Mouse (Mus musculus): Measurements from ENCODE around the gene Ramp2.

The Ramp2 gene

DNA sequence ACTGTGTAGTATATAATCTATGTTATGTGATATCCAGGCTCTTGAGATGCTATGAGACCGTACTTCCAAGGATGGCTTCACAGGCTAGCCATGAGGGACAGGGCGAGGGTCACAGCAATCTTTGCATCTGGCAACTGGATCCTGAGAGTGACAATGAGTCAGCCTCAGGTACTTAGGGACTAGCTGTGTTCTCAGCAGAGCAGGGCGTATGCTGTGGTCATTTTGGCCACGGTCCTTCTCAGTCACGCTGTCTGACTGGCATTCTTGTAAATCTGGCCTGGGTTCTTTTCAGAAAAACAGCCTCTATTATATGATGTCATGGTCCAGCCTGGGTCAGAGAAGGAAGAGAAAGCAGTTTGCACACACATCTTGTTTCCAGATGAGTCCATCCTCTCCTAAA lies 9.0 kb upstream of the Ramp2 start:
- DNase-seq (ENCODE audit: low read depth) = no peak

DNA sequence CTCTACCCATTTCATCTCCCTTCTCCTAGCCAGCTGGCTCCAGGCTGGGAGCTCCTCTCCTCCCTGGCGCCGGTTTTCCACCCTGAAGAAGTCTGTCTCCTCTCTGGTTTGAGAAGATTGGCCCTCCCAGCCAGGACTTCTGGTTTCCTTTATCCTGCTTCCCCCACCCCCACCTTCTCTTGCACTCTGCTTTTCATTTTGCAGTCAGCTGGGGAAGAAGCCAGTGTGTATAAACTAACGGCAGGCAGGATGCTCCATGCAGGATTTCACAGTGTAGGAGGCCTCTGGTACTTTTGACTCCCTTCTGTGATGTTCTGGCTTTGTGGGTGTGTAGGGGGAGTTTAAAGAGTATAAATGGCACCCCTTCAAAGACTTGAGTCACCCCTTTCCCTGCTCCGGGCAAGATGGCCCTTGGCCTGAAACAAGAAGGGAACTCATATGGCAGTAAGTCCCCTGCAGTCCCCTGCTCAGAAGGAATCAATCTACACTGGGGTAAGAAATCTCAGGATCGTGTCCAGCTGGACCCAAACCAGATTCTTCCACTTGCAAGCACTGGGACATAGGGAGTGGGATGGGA lies 7.7 kb upstream of the Ramp2 start:
- no peak for DNase-seq (ENCODE audit: low read depth)

DNA sequence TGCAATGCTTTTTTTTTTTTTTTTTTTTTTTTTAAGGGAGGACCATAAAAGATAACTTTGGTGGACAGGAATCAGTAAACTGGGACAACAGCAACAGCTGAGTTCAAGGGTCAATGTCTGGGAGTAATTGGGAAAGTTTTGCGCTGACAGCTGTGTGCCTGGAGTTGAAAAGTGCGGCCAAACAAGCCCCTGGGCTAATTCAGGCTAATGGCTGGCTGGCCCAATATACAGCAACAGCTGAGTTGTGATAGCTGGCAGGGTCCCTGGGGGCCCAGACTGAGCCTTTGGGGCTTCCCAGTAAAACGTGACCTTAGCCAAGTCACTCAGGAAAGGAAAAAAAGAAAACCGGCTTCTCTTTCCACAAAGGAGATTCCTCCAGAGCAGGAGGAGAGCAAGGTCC lies 757 bp upstream of the Ramp2 start:
- no peak for DNase-seq (ENCODE audit: low read depth)

DNA sequence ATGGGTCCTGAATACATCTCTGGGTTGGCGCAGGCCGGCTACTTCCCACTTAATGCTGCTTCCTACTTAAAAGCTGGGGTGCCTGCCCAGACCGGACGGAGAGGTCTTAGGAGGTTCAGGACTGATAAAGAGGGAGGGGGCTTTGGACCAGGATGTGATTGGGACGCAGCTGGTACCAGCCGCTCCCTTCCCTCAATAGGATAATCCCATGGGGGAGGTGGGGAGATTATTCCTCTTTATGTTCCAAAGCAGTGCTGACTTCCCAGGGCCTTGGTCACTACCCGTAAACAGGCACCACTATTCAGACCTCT lies 829 bp downstream of the Ramp2 start:
- no peak for DNase-seq (ENCODE audit: low read depth)

DNA sequence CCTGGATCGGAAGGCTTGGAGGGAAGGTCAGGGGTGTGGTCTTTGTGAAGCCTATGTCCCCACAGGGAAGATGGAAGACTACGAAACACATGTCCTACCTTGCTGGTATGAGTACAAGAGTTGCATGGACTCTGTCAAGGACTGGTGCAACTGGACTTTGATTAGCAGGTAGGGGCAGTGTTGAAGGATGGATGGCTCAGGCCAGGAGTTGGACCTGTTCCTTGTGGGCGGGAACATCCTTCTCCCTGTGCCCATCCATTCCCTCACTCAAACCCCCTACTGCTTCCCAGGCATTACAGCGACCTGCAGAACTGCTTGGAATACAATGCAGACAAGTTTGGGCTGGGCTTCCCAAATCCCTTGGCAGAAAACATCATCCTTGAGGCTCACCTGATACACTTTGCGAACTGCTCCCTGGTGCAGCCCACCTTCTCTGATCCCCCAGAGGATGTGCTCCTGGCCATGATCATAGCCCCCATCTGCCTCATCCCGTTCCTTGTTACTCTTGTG lies 1.7 kb downstream of the Ramp2 start:
- DNase-seq (ENCODE audit: low read depth) = no peak

DNA sequence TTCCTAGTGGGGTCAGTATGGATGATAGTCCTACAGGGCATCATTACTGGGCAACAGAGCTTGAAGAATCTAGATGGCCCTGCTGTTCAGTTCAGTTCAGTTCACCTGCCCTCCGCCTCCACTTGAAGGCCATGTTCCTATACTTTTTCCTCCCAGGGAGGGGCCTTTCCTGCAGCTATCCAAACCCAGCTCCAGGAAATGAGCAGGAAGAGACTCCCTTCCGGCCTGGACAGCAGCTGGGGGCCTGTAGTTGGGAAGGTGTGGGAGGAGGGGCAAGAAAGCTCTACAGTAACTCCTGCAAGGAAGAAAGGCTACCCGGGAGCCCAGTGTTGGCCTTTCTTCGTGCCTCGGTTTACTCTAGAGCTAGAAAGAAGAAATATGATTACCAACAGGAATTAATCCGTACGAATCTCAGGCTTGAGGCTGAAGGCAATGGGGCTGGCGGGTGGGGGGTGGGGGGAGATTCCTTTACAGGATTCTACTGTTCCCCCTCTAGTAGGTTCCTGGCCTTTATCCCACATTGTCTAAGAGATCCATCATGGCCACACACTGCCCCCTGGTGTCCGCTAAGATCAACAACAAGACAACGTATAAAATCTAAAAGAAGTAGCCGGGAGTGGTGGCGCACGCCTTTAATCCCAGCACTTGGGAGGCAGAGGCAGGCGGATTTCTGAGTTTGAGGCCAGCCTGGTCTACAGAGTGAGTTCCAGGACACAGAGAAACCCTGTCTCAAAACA lies 2.6 kb downstream of the Ramp2 start:
- DNase-seq (ENCODE audit: low read depth) = no peak

DNA sequence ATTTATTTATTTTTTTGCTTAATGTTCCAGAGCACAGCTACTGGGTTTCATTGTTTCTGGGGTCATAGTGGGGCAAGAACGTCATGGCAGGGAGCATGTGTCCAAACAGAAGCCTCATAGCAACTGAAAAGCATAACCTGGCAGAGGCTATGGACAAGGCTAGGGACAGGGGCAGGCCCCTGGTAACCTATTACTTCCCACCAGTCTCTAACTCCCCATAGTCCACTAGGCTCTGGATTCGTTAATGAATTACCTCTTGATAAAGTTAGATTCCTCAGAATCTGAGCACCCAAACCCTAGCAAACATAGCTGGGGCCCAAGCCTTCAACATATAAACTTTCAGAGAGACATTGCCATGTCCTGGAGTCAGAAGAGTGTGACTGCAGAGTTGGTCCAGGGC lies 5.2 kb downstream of the Ramp2 start:
- no peak for DNase-seq (ENCODE audit: low read depth)

DNA sequence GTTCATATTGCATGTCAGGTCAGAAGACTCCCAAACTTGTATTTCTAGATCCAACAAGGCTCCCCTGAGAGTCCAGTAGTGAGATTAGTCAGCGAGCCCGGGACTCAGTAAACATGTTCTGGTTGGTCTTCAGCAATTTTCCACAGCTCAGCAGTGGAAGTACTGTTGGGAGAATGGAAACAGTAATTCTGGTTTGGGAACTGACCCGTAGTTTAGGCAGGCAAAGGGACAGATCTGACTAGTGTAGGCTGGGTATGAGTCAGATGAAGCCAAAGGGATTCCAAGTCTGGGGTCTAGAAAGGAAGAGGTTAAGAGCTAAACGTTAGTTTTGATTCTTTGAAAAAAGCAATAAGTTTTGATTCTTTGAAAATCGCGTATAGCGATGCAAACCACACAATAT lies 7.1 kb downstream of the Ramp2 start:
- peak; percentile 41 for DNase-seq (ENCODE audit: low read depth)

DNA sequence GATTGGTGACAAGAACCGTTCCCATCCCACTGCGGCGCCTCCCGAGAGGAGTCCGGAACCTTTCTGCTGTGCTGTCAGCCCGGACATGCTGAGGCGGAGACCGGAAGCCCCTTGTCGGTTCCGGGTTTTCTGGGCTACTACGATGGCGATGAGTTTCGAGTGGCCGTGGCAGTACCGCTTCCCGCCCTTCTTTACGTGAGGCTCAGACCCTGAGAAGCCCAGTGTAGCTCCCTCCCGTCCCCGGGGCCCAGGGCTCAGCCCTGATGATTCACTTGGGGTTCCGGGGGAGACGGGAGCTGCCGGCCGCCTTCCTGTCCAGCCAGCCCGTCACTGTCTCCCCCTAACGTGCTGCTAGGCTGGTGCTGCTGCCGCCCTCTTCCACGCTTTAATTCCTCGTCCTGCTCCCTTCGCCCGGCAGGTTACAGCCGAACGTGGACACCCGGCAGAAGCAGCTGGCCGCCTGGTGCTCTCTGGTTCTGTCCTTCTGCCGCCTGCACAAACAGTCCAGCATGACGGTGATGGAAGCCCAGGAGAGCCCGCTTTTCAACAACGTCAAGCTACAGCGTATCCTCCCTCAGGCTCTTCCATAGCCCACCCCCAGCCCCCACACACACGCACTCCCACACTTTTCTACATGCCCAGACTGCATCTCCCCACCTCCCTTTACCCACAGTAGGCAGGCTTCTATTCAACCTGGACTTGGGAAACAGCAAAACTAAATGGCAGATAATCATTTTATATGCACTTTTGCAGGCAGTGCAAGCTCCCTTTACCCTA lies 8.0 kb downstream of the Ramp2 start, which contains the start of gene Vps25:
Gene Vps25 (plus strand): TSS at position 95 of the 777 bp plus-strand sequence.
- no peak for DNase-seq (ENCODE audit: low read depth)

DNA sequence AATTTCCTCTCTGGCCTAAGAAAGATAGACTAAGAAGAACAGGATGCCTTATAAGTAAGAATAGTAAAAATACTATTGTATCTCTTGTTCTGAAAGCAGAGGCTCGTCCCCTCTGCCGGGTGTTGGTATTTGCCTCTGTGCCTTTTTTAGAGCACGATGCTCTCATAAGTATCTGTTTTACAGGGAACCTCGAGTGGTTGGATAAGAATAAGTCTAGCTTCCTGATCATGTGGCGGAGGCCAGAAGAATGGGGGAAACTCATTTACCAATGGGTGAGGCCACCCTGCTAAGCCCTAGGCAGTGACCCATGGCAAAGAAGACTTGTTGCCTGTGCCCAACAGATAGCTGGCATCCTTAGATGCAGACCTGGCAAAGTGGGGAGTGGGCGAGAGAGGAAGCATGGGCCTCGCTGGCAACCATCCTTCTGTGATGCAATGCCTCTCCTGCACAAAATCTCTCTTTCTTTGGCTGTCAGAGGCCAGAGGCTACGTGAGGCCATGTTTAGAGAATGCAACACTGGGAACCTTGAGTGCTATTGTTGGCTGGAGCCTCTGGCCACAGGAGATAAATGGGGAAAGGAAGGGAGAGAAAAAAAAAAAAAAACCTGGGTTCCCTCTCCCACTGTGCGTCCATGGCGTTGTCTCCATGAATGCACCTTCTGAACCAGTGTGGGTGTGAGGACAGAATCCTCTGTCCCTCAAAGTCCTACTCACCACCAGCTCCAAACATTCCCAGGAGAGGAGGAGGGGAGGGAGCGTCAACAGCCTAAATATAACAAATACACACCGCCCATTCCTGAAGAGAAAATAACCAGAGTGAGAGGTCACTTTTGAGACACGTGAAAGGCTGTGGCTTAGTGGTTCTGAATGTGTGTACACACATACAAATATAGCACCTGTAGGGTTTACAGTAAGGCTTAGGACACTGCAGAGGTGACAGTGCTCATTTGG lies 10.3 kb downstream of the Ramp2 start:
- no peak for DNase-seq (ENCODE audit: low read depth)

DNA sequence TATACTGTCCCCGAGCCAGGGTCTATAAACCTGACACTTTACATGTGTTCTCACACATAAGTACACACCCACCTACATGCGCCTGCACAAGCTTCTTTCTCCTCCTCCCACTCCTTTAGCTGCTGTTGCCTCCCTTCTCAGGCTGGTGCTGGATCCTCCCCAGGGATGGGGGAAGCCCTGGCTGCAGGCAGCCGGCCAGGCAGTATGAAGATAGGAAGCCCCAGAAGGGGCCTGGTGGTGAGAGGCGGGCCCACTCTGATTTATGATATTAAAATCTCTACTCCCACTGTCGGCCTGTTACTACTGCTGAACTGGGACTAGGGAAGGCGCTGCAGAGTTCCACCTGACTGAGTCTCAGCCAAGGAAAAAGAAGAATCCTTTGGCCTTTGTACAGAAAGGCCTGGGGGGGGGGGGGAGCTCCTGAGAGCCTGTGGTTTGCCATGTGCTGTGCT lies 13.5 kb downstream of the Ramp2 start:
- no peak for DNase-seq (ENCODE audit: low read depth)

DNA sequence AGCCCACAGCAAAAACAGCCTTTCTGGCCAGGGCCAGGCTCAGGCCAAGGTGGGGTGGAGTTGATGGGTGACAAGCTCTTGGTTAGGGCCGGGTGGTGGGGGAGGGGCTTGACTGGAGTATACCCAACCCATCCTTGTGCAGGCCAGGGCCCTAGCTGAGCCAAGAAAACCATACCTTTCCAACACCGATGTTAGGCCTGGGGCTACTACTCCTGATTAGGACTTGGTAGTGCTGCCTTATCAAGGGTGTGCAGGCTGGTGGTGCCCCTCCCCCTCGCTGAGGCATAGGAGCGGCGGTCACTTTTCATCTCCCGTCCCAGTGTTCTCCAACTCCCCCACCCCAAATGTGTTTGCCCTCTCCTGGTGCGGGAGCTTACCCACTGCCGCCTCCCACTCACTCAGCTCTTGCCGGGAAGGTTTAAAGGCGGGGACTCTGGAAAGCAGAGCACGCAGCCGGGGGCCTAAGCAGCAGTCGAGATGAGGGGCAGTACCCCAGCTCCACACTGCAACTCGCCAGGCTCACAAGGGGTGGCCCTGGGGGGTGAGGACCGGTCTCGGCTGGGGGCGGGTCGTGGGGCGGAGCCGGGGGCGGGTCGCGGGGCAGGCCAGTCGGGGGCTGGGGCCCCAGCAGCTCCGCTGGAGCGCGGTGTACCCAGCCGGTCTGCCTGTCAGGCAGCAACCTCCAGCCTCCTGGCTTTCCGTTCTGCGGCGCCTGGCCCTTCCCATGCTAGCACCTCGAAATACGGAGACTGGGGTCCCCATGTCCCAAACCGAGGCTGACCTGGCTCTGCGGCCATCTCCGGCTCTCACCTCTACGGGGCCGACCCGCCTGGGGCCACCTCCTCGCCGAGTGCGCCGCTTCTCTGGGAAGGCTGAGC lies 14.4 kb downstream of the Ramp2 start, which contains the start of gene Wnk4:
Gene Wnk4 (plus strand): TSS at position 620 of the 878 bp plus-strand sequence.
- DNase-seq (ENCODE audit: low read depth) = no peak

DNA sequence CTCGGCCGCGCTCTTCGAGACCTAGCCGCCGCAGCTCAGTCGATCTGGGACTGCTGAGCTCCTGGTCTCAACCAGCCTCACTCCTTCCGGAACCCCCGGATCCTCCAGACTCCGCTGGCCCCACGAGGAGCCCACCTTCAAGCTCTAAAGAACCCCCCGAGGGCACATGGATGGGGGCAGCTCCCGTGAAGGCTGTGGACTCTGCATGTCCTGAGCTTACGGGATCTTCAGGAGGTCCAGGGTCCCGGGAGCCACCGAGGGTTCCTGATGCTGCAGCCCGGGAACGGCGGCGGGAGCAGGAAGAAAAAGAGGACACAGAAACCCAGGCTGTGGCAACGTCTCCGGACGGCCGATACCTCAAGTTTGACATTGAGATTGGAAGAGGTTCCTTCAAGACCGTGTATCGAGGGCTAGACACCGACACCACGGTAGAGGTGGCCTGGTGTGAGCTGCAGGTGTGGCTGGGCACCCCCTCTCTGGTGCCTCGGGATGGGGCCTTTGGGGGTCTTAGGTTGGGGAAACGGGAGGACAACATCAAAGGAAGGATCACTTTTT lies 15.1 kb downstream of the Ramp2 start:
- DNase-seq (ENCODE audit: low read depth) = no peak

DNA sequence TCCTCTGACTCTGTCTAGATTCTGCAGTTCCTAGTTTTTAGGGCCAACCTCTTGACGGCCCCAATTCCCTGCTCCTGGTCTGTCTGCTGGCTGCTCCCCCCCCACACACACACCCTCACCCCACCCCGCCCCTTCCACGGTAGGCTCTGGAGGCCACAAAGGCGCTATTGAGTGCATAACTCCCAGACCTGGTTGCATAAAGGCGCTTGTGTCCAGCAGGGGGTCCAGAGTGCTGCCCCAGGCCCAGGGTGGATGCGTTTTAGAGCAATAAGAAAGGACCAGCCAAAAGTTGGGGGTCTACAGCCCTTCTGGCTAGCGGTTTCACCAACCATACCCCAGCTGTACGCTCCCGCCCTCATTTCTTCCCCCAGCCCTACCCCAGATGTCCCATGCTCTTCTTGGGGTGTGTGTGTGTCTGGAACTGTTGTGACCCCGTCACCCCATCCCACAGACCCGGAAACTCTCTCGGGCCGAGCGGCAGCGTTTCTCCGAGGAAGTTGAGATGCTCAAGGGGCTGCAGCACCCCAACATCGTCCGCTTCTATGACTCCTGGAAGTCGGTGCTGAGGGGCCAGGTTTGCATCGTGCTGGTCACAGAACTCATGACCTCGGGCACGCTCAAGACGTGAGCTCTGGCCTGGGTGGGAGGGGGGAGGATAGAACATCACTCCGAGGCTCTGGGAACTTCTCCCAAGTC lies 16.6 kb downstream of the Ramp2 start:
- DNase-seq (ENCODE audit: low read depth) = no peak

DNA sequence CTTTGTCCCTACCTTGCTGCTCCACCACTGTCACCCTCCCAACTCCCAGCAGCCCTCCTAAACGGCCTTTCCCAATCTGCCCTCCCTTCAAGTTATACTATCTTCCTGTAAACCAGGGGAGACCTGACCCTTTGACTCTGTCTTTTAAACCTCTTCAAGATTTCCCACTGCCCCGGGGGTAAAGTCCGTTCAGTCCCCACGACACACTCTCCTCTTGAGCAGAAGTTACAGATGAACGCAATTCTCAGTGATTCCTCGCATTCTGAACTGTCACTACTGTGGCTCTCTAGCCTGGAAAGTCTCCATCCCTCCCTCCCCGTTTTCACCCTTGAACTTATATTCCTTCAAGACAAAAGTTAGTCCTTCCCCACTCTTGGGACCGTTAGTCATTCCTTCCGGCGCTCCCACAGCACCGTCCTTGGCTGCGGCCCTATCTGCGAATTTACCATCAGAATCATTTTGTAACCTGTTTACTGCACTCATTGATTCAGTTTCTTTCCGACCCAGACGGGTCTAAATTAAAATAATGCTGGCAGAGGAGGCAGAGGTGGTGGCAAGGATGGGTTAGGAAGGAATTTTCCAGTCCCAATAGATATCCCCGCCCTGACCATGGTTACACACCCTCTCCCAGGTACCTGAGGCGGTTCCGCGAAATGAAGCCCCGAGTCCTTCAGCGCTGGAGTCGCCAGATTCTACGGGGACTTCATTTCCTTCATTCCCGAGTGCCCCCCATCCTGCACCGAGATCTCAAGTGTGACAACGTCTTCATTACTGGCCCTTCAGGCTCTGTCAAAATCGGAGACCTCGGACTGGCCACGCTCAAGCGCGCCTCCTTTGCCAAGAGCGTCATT lies 17.5 kb downstream of the Ramp2 start:
- DNase-seq (ENCODE audit: low read depth) = no peak

DNA sequence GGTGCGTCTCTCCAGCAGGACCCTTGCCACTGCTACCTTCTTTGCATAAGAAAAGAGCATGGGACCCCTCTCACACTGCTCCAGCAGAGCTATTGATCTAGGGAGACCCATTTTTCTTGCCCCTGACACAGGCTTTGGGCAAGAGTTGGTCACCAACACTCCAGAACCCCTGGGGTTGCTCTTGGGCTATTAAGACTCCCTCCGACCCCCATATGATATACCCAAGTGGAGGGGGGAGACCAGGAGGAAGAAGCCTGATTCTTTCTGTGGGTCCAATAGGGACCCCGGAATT lies 18.1 kb downstream of the Ramp2 start:
- DNase-seq (ENCODE audit: low read depth) = no peak

DNA sequence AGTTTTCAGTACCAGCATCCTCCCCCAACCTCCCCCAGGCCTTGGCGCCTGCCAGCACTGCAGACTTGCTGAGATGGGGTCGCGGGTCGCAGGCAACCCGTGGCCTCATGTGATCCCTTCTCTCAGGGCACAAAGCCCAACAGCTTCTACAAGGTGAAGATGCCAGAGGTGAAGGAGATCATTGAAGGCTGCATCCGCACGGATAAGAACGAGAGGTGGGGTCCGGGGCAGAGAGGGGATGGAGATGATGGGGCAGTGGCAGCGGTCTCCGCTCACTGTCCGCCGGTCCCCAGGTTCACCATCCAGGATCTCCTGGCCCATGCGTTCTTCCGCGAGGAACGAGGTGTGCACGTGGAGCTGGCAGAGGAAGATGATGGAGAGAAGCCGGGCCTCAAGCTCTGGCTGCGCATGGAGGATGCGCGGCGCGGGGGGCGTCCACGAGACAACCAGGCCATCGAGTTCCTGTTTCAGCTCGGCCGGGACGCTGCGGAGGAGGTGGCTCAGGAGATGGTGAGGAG lies 19.2 kb downstream of the Ramp2 start:
- no peak for DNase-seq (ENCODE audit: low read depth)

DNA sequence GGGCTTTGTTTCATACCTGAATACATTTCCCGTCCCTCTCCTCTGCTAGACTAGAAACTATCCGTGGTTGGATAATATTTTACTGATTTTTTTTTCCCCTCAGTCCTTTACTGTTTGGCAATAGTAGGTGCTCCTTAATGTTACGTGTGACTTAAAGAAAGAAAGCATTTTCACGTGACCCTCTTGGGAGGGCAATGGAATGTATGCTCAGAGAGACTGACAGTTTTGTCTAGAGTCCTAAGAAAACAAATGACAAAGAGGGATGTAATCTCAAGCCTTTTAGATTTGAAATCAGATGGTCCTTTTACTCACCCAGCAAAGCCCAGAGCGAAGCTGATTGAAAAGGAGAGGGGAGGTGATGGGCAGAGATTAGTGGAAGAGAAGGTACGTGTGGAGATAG lies 20.1 kb downstream of the Ramp2 start:
- DNase-seq (ENCODE audit: low read depth) = no peak

DNA sequence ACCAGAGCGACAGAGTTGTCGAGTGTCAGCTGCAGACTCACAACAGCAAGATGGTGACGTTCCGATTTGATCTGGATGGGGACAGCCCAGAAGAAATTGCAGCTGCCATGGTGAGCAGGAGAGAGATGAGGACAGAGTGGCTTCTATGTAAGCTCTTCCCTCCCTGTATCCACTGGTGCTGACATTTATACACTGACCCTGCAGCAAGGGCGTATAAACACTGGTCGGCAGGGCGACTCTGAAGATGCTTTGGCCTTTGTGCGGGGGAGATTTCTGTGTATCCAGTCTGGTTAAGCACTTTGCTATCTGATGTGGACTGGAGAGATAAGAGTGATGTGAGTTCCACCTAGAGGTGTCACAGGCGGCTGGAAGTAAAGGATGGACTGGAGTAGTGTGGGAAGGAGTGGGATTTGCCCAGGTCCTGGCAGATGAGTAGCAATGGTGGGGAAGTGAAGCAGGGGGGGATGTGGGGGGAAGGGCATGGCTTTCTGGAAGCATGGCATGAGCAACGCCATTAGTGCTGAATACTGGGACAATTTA lies 23.8 kb downstream of the Ramp2 start:
- DNase-seq (ENCODE audit: low read depth) = no peak
